ENCODE assay signal across 19 mouse cellular contexts in the genomic region with DNA sequence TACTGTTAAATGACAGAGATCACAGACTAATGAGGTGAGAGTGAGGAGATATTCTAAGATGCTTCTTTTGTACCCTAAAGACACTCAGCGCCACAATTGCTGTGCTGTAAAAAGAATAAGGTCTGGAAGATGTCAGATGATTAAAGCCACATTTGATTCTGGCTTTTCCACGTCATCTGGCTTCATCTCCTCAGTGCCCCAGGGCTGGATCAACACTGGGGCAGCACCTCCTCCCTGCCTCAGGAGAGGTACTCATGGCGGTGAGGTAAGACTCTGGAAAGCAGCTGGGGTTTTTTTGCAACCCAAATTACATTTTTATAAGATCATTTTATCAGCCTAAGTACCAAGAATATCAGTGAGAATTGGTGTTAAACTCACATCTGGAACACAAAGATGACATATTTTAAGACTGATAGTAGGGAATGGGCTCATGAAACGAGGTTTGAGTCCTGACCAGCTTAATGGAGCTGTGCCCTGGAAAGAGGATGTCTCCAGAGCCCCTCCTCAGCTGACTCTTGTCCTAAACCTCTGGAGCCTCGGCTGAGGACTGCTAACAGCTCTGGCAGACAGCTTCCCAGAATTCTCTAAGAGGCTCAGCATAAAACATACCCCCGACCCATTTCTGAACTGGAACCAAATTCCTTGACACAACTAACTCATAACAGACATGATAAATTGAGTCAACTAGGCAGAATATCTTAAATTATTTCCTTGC.
A peak's percentile ranks its signal among the peaks of the same experiment; 100 is the strongest.
DNase-seq lines count a peak whose midpoint lies in the region; ATAC-seq and TF ChIP-seq lines count a peak whose summit lies in the region.
"Had no signal": no experiment of that assay in that cellular context is flagged by ENCODE, and none has a peak within 500 bp of the region (broad histone marks: within the 10 kb centered on the region; RNA-seq: fewer than 3 reads in every experiment).

No protein-coding gene starts in this region.

- TF ChIP-seq EP300 in heart, adult 2 months (IDR thresholded peaks at IDR 0.05; ENCODE audit: insufficient read depth, low read depth, low read length): no peak

- TF ChIP-seq POLR2A in heart, adult 2 months (IDR thresholded peaks at IDR 0.05; ENCODE audit: insufficient read depth, low read depth, low read length): no peak

- H3K27me3 ChIP-seq in forebrain, embryonic 10.5 days (ENCODE audit: poor library complexity, severe bottlenecking): no peaks in the 10 kb centered on the region; the same call in 1 of the 2 replicates
- H3K27me3 ChIP-seq in forebrain, embryonic 11.5 days (ENCODE audit: control insufficient read depth, insufficient read depth, low read length): no peaks in the 10 kb centered on the region
- no peaks in the 10 kb centered on the region for H3K27me3 ChIP-seq in limb, embryonic 12.5 days
- H3K27me3 ChIP-seq in heart, adult 2 months (ENCODE audit: control insufficient read depth, insufficient read depth, low read length): no peaks in the 10 kb centered on the region
- H3K27me3 ChIP-seq: CH12.LX; neural tube, embryonic 12.5 days had no signal

- H3K79me2 ChIP-seq in heart, adult 2 months (replicated peaks; ENCODE audit: control insufficient read depth, insufficient read depth, low read length): no peaks in the 10 kb centered on the region

- no peak for DNase-seq in forebrain, embryonic 10.5 days (ENCODE audit: extremely low spot score, low spot score)
- DNase-seq in forebrain, embryonic 11.5 days (ENCODE audit: low spot score): no peak
- no peak for DNase-seq in layer of hippocampus, adult 2 months (ENCODE audit: low spot score in 2 of 2)
- DNase-seq in layer of hippocampus, postnatal 36 days: no peak
- peak; percentile 80 for DNase-seq in NIH3T3 (ENCODE audit: low read depth)
- no peak for DNase-seq in heart, adult 2 months
- DNase-seq: cerebellum, postnatal 10 days; kidney, adult 2 months; kidney, postnatal 25 days; left cerebral cortex, postnatal 4 days; lung, postnatal 14 days had no signal

- H3K9me3 ChIP-seq in forebrain, embryonic 10.5 days: no peaks in the 10 kb centered on the region; the same call in 1 of the 2 replicates
- no peaks in the 10 kb centered on the region for H3K9me3 ChIP-seq in forebrain, embryonic 11.5 days (ENCODE audit: control insufficient read depth, low read length)
- H3K9me3 ChIP-seq in limb, embryonic 12.5 days: no peaks in the 10 kb centered on the region
- H3K9me3 ChIP-seq: hindbrain, embryonic 10.5 days; midbrain, embryonic 12.5 days; neural tube, embryonic 12.5 days had no signal

- no peak overlapping the region for H3K4me2 ChIP-seq in forebrain, embryonic 11.5 days (ENCODE audit: low read depth, low read length, severe bottlenecking)
- H3K4me2 ChIP-seq in limb, embryonic 12.5 days: no peak overlapping the region
- H3K4me2 ChIP-seq: midbrain, embryonic 12.5 days; neural tube, embryonic 12.5 days had no signal

- intact Hi-C loops in heart, adult 2 months (cut with DNase I): no loop called here

- 67% methylated on average over 6 of the region's 6 CpGs for WGBS in forebrain, embryonic 10.5 days
- 74% methylated on average over 6 of the region's 6 CpGs for WGBS in forebrain, embryonic 11.5 days
- 27% methylated on average over 6 of the region's 6 CpGs for WGBS in limb, embryonic 12.5 days
- 71% methylated on average over 6 of the region's 6 CpGs for WGBS in heart, adult 2 months

- peaks cover 93% of the 10 kb centered on the region for H3K36me3 ChIP-seq in forebrain, embryonic 10.5 days (replicated peaks)
- peaks cover 17% of the 10 kb centered on the region for H3K36me3 ChIP-seq in forebrain, embryonic 11.5 days (ENCODE audit: control insufficient read depth, insufficient read depth, low read length)
- H3K36me3 ChIP-seq in limb, embryonic 12.5 days: peaks cover 72% of the 10 kb centered on the region
- no peaks in the 10 kb centered on the region for H3K36me3 ChIP-seq in heart, adult 2 months (ENCODE audit: control insufficient read depth, insufficient read depth, low read length)

- TF ChIP-seq CTCF in layer of hippocampus, adult 2 months (conservative IDR thresholded peaks at IDR 0.05): no peak
- no peak for TF ChIP-seq CTCF in heart, adult 2 months (IDR thresholded peaks at IDR 0.05)

- H3K9ac ChIP-seq in forebrain, embryonic 11.5 days (ENCODE audit: low read length): no peak overlapping the region
- H3K9ac ChIP-seq in limb, embryonic 12.5 days (replicated peaks): no peak overlapping the region
- no peak overlapping the region for H3K9ac ChIP-seq in heart, adult 2 months (ENCODE audit: low read depth, low read length)
- H3K9ac ChIP-seq: midbrain, embryonic 12.5 days; neural tube, embryonic 12.5 days had no signal

- ATAC-seq in forebrain, embryonic 11.5 days (replicated peaks; ENCODE audit: low FRiP score): no peak
- no peak for ATAC-seq in limb, embryonic 12.5 days (ENCODE audit: insufficient number of reproducible peaks, insufficient read depth, low FRiP score, low TSS enrichment, low read depth)
- no peak for ATAC-seq in megakaryocyte progenitor cell, adult 5-6 weeks (replicated peaks; ENCODE audit: poor library complexity)
- ATAC-seq: activated CD4-positive, CD25-positive, alpha-beta regulatory T cell, adult 4 months; forebrain, embryonic 16.5 days had no signal

- H3K27ac ChIP-seq in forebrain, embryonic 10.5 days: 0 out of 2 replicates have a peak overlapping the region, but pooled peaks have one; percentile 5
- no peak overlapping the region for H3K27ac ChIP-seq in forebrain, embryonic 11.5 days (ENCODE audit: low read depth, low read length)
- H3K27ac ChIP-seq in layer of hippocampus, adult 2 months: peak overlapping the region; percentile 90
- 0 out of 2 replicates have a peak overlapping the region, but pooled peaks have one; percentile 17 for H3K27ac ChIP-seq in limb, embryonic 12.5 days
- no peak overlapping the region for H3K27ac ChIP-seq in heart, adult 2 months
- H3K27ac ChIP-seq: hindbrain, embryonic 10.5 days; midbrain, embryonic 12.5 days; neural tube, embryonic 12.5 days had no signal

- peaks cover 27% of the 10 kb centered on the region for H3K4me1 ChIP-seq in forebrain, embryonic 10.5 days
- H3K4me1 ChIP-seq in forebrain, embryonic 11.5 days (replicated peaks; ENCODE audit: control insufficient read depth, insufficient read depth, low read length): peaks cover 4% of the 10 kb centered on the region; the same call in 1 of the 2 replicates
- peaks cover 60% of the 10 kb centered on the region for H3K4me1 ChIP-seq in limb, embryonic 12.5 days (replicated peaks)
- H3K4me1 ChIP-seq in heart, adult 2 months (ENCODE audit: control insufficient read depth, insufficient read depth, low read length): no peaks in the 10 kb centered on the region

- H3K4me3 ChIP-seq in forebrain, embryonic 10.5 days: no peak overlapping the region
- H3K4me3 ChIP-seq in forebrain, embryonic 11.5 days (ENCODE audit: low read depth, low read length): no peak overlapping the region
- H3K4me3 ChIP-seq in layer of hippocampus, adult 2 months: no peak overlapping the region
- no peak overlapping the region for H3K4me3 ChIP-seq in limb, embryonic 12.5 days (replicated peaks)
- H3K4me3 ChIP-seq in heart, adult 2 months: no peak overlapping the region
- H3K4me3 ChIP-seq: hindbrain, embryonic 10.5 days; midbrain, embryonic 12.5 days; neural tube, embryonic 12.5 days had no signal

Comparison
In these comparisons a context has a peak if more than half of its experiments do, and no peak if none do; other contexts are left out.
1. H3K27ac ChIP-seq: peak in forebrain, embryonic 10.5 days (single experiment), layer of hippocampus, adult 2 months (single experiment) and limb, embryonic 12.5 days (single experiment); none in forebrain, embryonic 11.5 days (single experiment) and heart, adult 2 months (single experiment).